Mouse (Mus musculus) liver, embryonic 14.5 days (tissue): Measurements from ENCODE around the gene Ralgapa2.

Experiments
- CTCF ChIP-seq: IDR thresholded peaks from 2 replicates; pipeline ENCODE4 v1.5.1; 2016; ENCODE audit warnings: antibody characterized with exemption, low read depth, control low read depth
- EP300 ChIP-seq: IDR thresholded peaks from 2 replicates; pipeline ENCODE4 v1.6.1; 2016; ENCODE audit warnings: antibody characterized with exemption, low read depth

- TF ChIP-seq EP300 (no peak), CTCF (no peak)
These were observed 151.1 kb downstream of the Ralgapa2 start for GRCm38 (mm10) chr2:146361076-146361475.
